Mouse (Mus musculus) kidney, adult 2 months (tissue): ENCODE data around the gene Smyd3. TPM values are rescaled to one million over a fixed set of nuclear protein-coding genes. Genes with fewer than 3 reads are reported as not detected.
A peak's percentile ranks its signal among the peaks of the same experiment; 100 is the strongest.

Experiments used
- DNase-seq: peaks from one replicate; pipeline ENCODE4 v3.0.0; 2021
- H3K27ac ChIP-seq: fragments of 200-500 bp; 2 replicates; pipeline ENCODE4 v1.5.1; 2012; ENCODE audit warnings: low read depth, low read length, control low read depth, inconsistent platforms; ENCODE audit not compliant: insufficient read depth
- H3K27me3 ChIP-seq: fragments of 200-500 bp; replicated peaks from 2 replicates; pipeline ENCODE4 v1.6.1; 2012; ENCODE audit warnings: mild to moderate bottlenecking, moderate library complexity, low read length, inconsistent platforms; ENCODE audit not compliant: control insufficient read depth, insufficient read depth
- H3K36me3 ChIP-seq: fragments of 200-500 bp; 2 replicates; pipeline ENCODE4 v1.6.1; 2012; ENCODE audit warnings: mild to moderate bottlenecking, moderate library complexity, low read length, inconsistent platforms; ENCODE audit not compliant: control insufficient read depth, insufficient read depth
- H3K4me1 ChIP-seq: fragments of 200-500 bp; 2 replicates; pipeline ENCODE4 v1.6.1; 2011; ENCODE audit warnings: low read length; ENCODE audit not compliant: control insufficient read depth, insufficient read depth
- H3K4me3 ChIP-seq: fragments of 200-500 bp; 2 replicates; pipeline ENCODE4 v1.5.1; 2011; ENCODE audit warnings: mild to moderate bottlenecking, low read depth, low read length, control low read depth; ENCODE audit not compliant: insufficient read depth
- CTCF ChIP-seq: fragments of 200-500 bp; conservative IDR thresholded peaks from 2 replicates; pipeline ENCODE4 v1.5.1; 2011; ENCODE audit warnings: low read depth, mild to moderate bottlenecking, control low read depth, low read length, moderate library complexity, mixed read lengths; ENCODE audit not compliant: insufficient read depth, insufficient read length
- POLR2A ChIP-seq: fragments of 200-500 bp; IDR thresholded peaks from one replicate; pipeline ENCODE4 v1.6.1; 2011; ENCODE audit warnings: low read depth, low read length, control low read depth
- WGBS: fragments of 180-500 bp; shearing (Covaris S2); methylation state at CpG from one replicate; pipeline ENCODE4 v1.1.7; 2018; 5-methylcytosine and 5-hydroxymethylcytosine counted together
- polyA plus RNA-seq: library from polyadenylated mRNA; depleted of rRNA; stranded (reverse); fragments of >200 nt; gene quantifications from 2 replicates; pipeline ENCODE4 v1.2.3, GENCODE M21; 2012

Gene Smyd3
- polyA plus RNA-seq, 1 experiment, result 5.2 TPM

DNA sequence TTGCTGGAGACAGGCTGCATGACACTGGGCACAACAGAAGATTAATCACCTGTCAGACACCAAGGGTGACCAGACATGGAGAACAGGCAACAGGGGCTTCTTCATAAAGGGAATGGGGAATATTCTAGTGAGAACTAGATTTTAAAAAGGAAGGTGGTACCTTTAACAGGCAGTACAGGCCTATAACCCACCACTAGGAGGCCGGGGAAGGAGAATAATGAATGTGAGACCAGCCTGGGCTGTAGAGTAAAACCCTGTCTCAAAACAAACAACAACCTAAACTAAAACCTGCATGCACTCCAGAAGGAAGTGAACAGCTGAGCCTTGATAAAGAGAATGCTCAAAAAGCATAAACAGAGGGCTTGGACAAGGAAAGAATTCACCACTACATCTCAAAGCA, 297.6 kb downstream of the Smyd3 start:
- no peaks in the 10 kb centered on the region for H3K27me3 ChIP-seq
- no peaks in the 10 kb centered on the region for H3K36me3 ChIP-seq
- TF ChIP-seq CTCF (no peak), POLR2A (no peak)
- H3K27ac ChIP-seq, result no peak overlapping the region
- no peaks in the 10 kb centered on the region for H3K4me1 ChIP-seq
- no peak overlapping the region for H3K4me3 ChIP-seq
- 73% methylated on average over 1 of the region's 1 CpGs for WGBS
- DNase-seq, result no peak

DNA sequence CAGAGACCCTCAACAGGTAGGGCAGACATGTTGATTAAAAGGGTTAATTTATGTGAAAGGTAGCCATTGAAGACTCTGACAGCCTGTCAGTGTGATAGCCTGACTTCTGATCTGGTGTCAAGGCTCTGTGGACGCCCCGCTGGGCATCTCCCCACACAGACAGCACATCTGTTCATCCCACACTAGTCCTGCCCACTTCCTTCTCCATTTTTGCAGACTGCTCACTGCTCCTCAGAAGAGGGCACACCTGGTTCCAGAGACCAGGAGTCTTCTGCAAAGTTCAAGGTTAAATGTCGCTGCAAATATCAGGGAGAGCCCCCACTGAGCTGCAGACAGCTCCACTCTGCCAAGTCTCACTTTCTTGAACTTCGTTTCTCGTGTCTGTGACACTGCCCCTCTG, 299.8 kb downstream of the Smyd3 start:
- Histone ChIP-seq H3K36me3 (no peaks in the 10 kb centered on the region), H3K27ac (no peak overlapping the region), H3K4me3 (no peak overlapping the region), H3K27me3 (no peaks in the 10 kb centered on the region), H3K4me1 (no peaks in the 10 kb centered on the region)
- no peak for TF ChIP-seq CTCF
- no peak for TF ChIP-seq POLR2A
- 65% methylated on average over 5 of the region's 5 CpGs for WGBS
- DNase-seq, result no peak

DNA sequence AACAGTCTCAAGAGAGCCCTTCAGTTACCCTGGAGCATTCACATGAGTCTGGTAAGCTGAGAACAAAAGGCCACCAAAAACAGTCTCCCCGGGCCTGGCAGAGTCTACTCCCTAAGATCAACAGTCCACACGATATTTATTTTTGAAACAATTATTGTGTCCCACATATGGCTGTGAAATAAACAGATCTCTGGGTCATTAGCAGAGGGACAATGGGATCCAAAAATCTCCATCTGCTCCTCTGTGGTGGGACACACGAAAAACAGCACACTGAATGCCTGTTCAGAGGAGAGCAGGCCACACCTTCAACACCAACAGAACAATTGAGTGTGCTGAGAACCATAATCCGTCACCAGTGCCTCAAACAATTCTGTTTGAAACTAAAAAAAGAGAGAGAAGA, 300.8 kb downstream of the Smyd3 start:
- peaks cover 3% of the 10 kb centered on the region; the same call in 1 of the 2 replicates for H3K4me1 ChIP-seq
- TF ChIP-seq POLR2A, result no peak
- no peak for TF ChIP-seq CTCF
- no peak for DNase-seq
- no peaks in the 10 kb centered on the region for H3K36me3 ChIP-seq
- no peaks in the 10 kb centered on the region for H3K27me3 ChIP-seq
- H3K27ac ChIP-seq, result no peak overlapping the region
- H3K4me3 ChIP-seq, result no peak overlapping the region
- 62% methylated on average over 4 of the region's 4 CpGs for WGBS

DNA sequence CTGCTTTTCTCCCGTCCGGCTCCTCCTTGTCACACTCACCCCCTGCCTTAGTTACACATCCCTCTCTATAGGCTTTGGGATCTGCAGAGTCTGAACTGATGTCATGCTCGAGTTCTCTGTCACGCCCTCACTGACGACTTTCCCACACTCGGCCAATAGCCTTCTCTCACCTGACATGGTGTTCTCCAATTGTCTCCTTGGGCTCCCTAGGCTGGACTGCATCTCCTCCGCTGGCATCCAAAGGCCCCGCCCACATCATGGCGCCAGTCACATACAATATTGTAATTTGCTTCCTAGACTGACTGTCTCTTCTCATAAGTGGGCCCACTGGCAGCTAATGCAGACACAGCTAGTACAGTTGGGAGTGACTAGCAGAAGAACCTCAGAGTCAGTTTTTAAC, 304.5 kb downstream of the Smyd3 start:
- 86% methylated on average over 9 of the region's 9 CpGs for whole genome bisulfite sequencing
- no peak for TF ChIP-seq POLR2A
- TF ChIP-seq CTCF, result no peak
- no peak for DNase-seq
- Histone ChIP-seq H3K4me1 (peaks cover 3% of the 10 kb centered on the region; the same call in 1 of the 2 replicates), H3K36me3 (no peaks in the 10 kb centered on the region), H3K27ac (no peak overlapping the region), H3K4me3 (no peak overlapping the region), H3K27me3 (no peaks in the 10 kb centered on the region)

DNA sequence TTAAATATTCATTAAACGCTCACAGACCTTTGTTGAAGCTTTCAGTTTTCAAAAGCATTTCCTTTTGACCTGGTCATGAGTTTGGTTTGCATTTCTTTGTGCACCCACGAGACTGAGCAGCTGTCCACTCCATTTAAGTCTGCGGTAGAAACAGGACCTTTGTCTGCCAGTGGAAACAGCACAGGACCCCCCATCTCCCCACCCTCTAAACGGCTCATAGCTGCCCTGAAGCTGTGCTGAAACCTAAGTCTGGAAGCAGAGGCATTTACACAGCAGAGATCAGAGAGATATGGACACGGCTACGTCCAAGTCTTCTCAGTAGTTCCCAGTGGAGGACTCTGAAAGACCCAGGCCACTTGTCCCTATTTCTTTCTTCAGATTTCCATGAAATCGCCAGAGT, 305.5 kb downstream of the Smyd3 start:
- Histone ChIP-seq H3K27me3 (no peaks in the 10 kb centered on the region), H3K36me3 (no peaks in the 10 kb centered on the region), H3K4me1 (peaks cover 3% of the 10 kb centered on the region; the same call in 1 of the 2 replicates), H3K27ac (no peak overlapping the region), H3K4me3 (no peak overlapping the region)
- DNase-seq, result no peak
- no peak for TF ChIP-seq CTCF
- no peak for TF ChIP-seq POLR2A
- WGBS, result 42% methylated on average over 7 of the region's 7 CpGs

DNA sequence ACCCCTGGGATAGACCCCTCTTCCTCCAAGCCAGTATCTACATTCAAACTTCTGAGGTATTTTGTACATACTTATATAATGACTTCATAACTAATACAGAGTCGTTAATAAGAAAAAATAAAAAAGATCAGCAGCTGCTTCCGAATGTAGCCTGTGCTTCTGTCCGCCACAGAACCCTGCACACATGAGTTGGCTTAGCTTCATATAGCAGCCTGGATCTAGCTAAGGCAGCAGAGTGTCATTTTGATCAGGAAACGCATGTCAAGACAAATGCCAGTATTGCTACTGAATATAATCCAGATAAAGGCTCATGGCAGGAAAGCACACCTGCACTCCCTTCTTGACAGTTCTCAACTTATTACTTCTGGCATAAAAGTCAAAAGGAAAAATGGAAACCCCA, 306.5 kb downstream of the Smyd3 start:
- DNase-seq, result peak; percentile 4
- no peaks in the 10 kb centered on the region for H3K27me3 ChIP-seq
- WGBS, result 74% methylated on average over 4 of the region's 4 CpGs
- no peaks in the 10 kb centered on the region for H3K36me3 ChIP-seq
- no peak for TF ChIP-seq POLR2A
- no peak for TF ChIP-seq CTCF
- no peak overlapping the region for H3K4me3 ChIP-seq
- H3K27ac ChIP-seq, result no peak overlapping the region
- peaks cover 3% of the 10 kb centered on the region; the same call in 1 of the 2 replicates for H3K4me1 ChIP-seq

GRCm38 (mm10) chr1:179207846-179208595, 309.8 kb downstream of the Smyd3 start:
- Histone ChIP-seq H3K27ac (no peak overlapping the region), H3K27me3 (no peaks in the 10 kb centered on the region), H3K36me3 (no peaks in the 10 kb centered on the region), H3K4me1 (peaks cover 3% of the 10 kb centered on the region; the same call in 1 of the 2 replicates), H3K4me3 (no peak overlapping the region)
- 75% methylated on average over 12 of the region's 12 CpGs for WGBS
- no peak for DNase-seq
- TF ChIP-seq POLR2A (no peak), CTCF (no peak)
